Mouse (Mus musculus) embryonic facial prominence, embryonic 14.5 days (tissue): ENCODE measurements around the gene Tekt1. TPM values are rescaled to one million over a fixed set of nuclear protein-coding genes. Genes with fewer than 3 reads are reported as not detected.

Source experiments
- ATAC-seq: fragments of 200-750 bp; cut with Nextera tagmentation; 2 replicates; pipeline ENCODE4 v1.8.0; 2017; ENCODE audit warnings: low read depth, moderate number of reproducible peaks, moderate TSS enrichment
- DNase-seq: peaks from one replicate; pipeline ENCODE4 v3.0.0-alpha.2; 2015; ENCODE audit warnings: low spot score
- H3K27ac ChIP-seq: fragments of 300-500 bp; sonication (generic); replicated peaks from 2 replicates; pipeline ENCODE4 v1.5.1; 2014; ENCODE audit warnings: low read depth, mild to moderate bottlenecking, low read length, moderate library complexity
- H3K27me3 ChIP-seq: fragments of 300-500 bp; sonication (generic); replicated peaks from 2 replicates; pipeline ENCODE4 v1.6.1; 2014; ENCODE audit warnings: low read length; ENCODE audit not compliant: control insufficient read depth, insufficient read depth
- H3K36me3 ChIP-seq: fragments of 300-500 bp; sonication (generic); 2 replicates; pipeline ENCODE4 v1.6.1; 2014; ENCODE audit warnings: low read length, mixed read lengths; ENCODE audit not compliant: control insufficient read depth, insufficient read depth
- H3K4me1 ChIP-seq: fragments of 300-500 bp; sonication (generic); 2 replicates; pipeline ENCODE4 v1.6.1; 2014; ENCODE audit warnings: antibody characterized with exemption, low read length; ENCODE audit not compliant: control insufficient read depth, insufficient read depth
- H3K4me2 ChIP-seq: fragments of 300-500 bp; sonication (generic); 2 replicates; pipeline ENCODE4 v1.6.1; 2014; ENCODE audit warnings: low read depth, mild to moderate bottlenecking, low read length, moderate library complexity, mixed read lengths
- H3K4me3 ChIP-seq: fragments of 300-500 bp; sonication (generic); 2 replicates; pipeline ENCODE4 v1.5.1; 2014; ENCODE audit warnings: low read depth, mild to moderate bottlenecking, low read length
- H3K9ac ChIP-seq: fragments of 300-500 bp; sonication (generic); 2 replicates; pipeline ENCODE4 v1.6.1; 2014; ENCODE audit warnings: low read depth, mild to moderate bottlenecking, low read length, moderate library complexity, mixed read lengths
- H3K9me3 ChIP-seq: fragments of 300-500 bp; sonication (generic); 2 replicates; pipeline ENCODE4 v1.6.1; 2016; ENCODE audit warnings: low read length; ENCODE audit not compliant: control insufficient read depth
- WGBS: fragments of 180-500 bp; shearing (Covaris S2); extraction: QIAGEN DNeasy Blood & Tissue Kit; methylation state at CpG from one replicate; pipeline ENCODE4 v1.1.7; 2014; 5-methylcytosine and 5-hydroxymethylcytosine counted together
- polyA plus RNA-seq: library from polyadenylated mRNA; unstranded; fragments of >200 nt; fragmentation: Nextera tagmentation; extraction: Ambion mirVana; gene quantifications from 2 replicates; pipeline ENCODE4 v1.2.1, GENCODE M21; 2014

The Tekt1 gene
- polyA plus RNA-seq, 1 experiment from 2014 or later = 12.5 TPM

- H3K36me3 ChIP-seq = no peaks in the 10 kb centered on the region
- WGBS = 21% methylated on average over 3 of the region's 3 CpGs
- H3K4me2 ChIP-seq = no peak overlapping the region
- DNase-seq (no peak), ATAC-seq (no peak)
- peak overlapping the region; percentile 30; the same call in 1 of the 2 replicates for H3K27ac ChIP-seq
- no peak overlapping the region for H3K9ac ChIP-seq
- 0 out of 2 replicates have a peak, but pooled peaks cover 8% of the 10 kb centered on the region for H3K27me3 ChIP-seq
- peaks cover 7% of the 10 kb centered on the region; the same call in 1 of the 2 replicates for H3K4me1 ChIP-seq
- H3K4me3 ChIP-seq = no peak overlapping the region
- H3K9me3 ChIP-seq = no peaks in the 10 kb centered on the region
Measured at GRCm38 (mm10) chr11:72407081-72407480, 44.8 kb upstream of the Tekt1 start.

- peak; percentile 68 for DNase-seq
- peak overlapping the region; percentile 19; the same call in 1 of the 2 replicates for H3K4me2 ChIP-seq
- 0 out of 2 replicates have a peak, but pooled peaks cover 8% of the 10 kb centered on the region for H3K27me3 ChIP-seq
- no peak overlapping the region for H3K9ac ChIP-seq
- WGBS = 50% methylated on average over 8 of the region's 8 CpGs
- H3K4me1 ChIP-seq = peaks cover 7% of the 10 kb centered on the region; the same call in 1 of the 2 replicates
- H3K36me3 ChIP-seq = no peaks in the 10 kb centered on the region
- 0 out of 2 replicates have a peak overlapping the region, but pooled peaks have one; percentile 3 for H3K27ac ChIP-seq
- no peaks in the 10 kb centered on the region for H3K9me3 ChIP-seq
- ATAC-seq = no peak
- no peak overlapping the region for H3K4me3 ChIP-seq
Measured at GRCm38 (mm10) chr11:72406079-72406675, 43.9 kb upstream of the Tekt1 start.

- H3K4me2 ChIP-seq = peak overlapping the region; percentile 19; the same call in 1 of the 2 replicates
- H3K4me1 ChIP-seq = peaks cover 5% of the 10 kb centered on the region; the same call in 1 of the 2 replicates
- H3K36me3 ChIP-seq = no peaks in the 10 kb centered on the region
- no peak for ATAC-seq
- no peak overlapping the region for H3K9ac ChIP-seq
- 53% methylated on average over 4 of the region's 4 CpGs for WGBS
- no peaks in the 10 kb centered on the region for H3K9me3 ChIP-seq
- no peak overlapping the region for H3K4me3 ChIP-seq
- 0 out of 2 replicates have a peak, but pooled peaks cover 6% of the 10 kb centered on the region for H3K27me3 ChIP-seq
- no peak for DNase-seq
- H3K27ac ChIP-seq = 0 out of 2 replicates have a peak overlapping the region, but pooled peaks have one; percentile 3
Measured at GRCm38 (mm10) chr11:72405532-72405931, 43.3 kb upstream of the Tekt1 start.

- Histone ChIP-seq H3K27ac (no peak overlapping the region), H3K4me1 (no peaks in the 10 kb centered on the region; the same call in 1 of the 2 replicates)
- no peak for ATAC-seq
Measured at GRCm38 (mm10) chr11:72402969-72403368, 40.7 kb upstream of the Tekt1 start.

GRCm38 (mm10) chr11:72402017-72402416 lies 39.8 kb upstream of the Tekt1 start:
- WGBS = 59% methylated on average over 5 of the region's 5 CpGs
- H3K4me1 ChIP-seq = peaks cover 6% of the 10 kb centered on the region
- no peaks in the 10 kb centered on the region for H3K9me3 ChIP-seq
- H3K36me3 ChIP-seq = peaks cover 7% of the 10 kb centered on the region; the same call in 1 of the 2 replicates
- ATAC-seq (no peak), DNase-seq (no peak)
- H3K27ac ChIP-seq = no peak overlapping the region
- H3K27me3 ChIP-seq = no peaks in the 10 kb centered on the region
- H3K4me2 ChIP-seq = no peak overlapping the region
- H3K4me3 ChIP-seq = no peak overlapping the region
- no peak overlapping the region for H3K9ac ChIP-seq

More at GRCm38 (mm10) chr11:72402969-72403368, 40.7 kb upstream of the Tekt1 start:
- H3K27me3 ChIP-seq = no peaks in the 10 kb centered on the region
- no peak for DNase-seq
- H3K4me3 ChIP-seq = no peak overlapping the region
- no peaks in the 10 kb centered on the region for H3K9me3 ChIP-seq
- no peak overlapping the region for H3K4me2 ChIP-seq
- 92% methylated on average over 11 of the region's 12 CpGs for WGBS
- H3K36me3 ChIP-seq = peaks cover 7% of the 10 kb centered on the region; the same call in 1 of the 2 replicates
- H3K9ac ChIP-seq = no peak overlapping the region

- DNase-seq (no peak), ATAC-seq (no peak)
- H3K36me3 ChIP-seq = peaks cover 7% of the 10 kb centered on the region; the same call in 1 of the 2 replicates
- no peak overlapping the region for H3K4me2 ChIP-seq
- no peaks in the 10 kb centered on the region for H3K27me3 ChIP-seq
- 79% methylated on average over 12 of the region's 12 CpGs for WGBS
- H3K4me1 ChIP-seq = peaks cover 15% of the 10 kb centered on the region
- no peak overlapping the region for H3K4me3 ChIP-seq
- no peaks in the 10 kb centered on the region for H3K9me3 ChIP-seq
- H3K27ac ChIP-seq = no peak overlapping the region
- no peak overlapping the region for H3K9ac ChIP-seq
Measured at GRCm38 (mm10) chr11:72401068-72401467, 38.8 kb upstream of the Tekt1 start.

- H3K27ac ChIP-seq = no peak overlapping the region
- no peak overlapping the region for H3K4me2 ChIP-seq
- no peak overlapping the region for H3K4me3 ChIP-seq
- no peaks in the 10 kb centered on the region for H3K27me3 ChIP-seq
- ATAC-seq = no peak
- H3K9ac ChIP-seq = no peak overlapping the region
- peaks cover 7% of the 10 kb centered on the region; the same call in 1 of the 2 replicates for H3K36me3 ChIP-seq
- H3K4me1 ChIP-seq = peaks cover 32% of the 10 kb centered on the region
- DNase-seq = no peak
- WGBS = 72% methylated on average over 8 of the region's 8 CpGs
- H3K9me3 ChIP-seq = no peaks in the 10 kb centered on the region
Measured at GRCm38 (mm10) chr11:72397811-72398525, 35.7 kb upstream of the Tekt1 start.

- Histone ChIP-seq H3K9me3 (no peaks in the 10 kb centered on the region), H3K9ac (no peak overlapping the region), H3K4me2 (no peak overlapping the region), H3K4me3 (no peak overlapping the region), H3K27me3 (no peaks in the 10 kb centered on the region), H3K36me3 (peaks cover 7% of the 10 kb centered on the region; the same call in 1 of the 2 replicates), H3K27ac (peak overlapping the region; percentile 7; the same call in 1 of the 2 replicates), H3K4me1 (peaks cover 32% of the 10 kb centered on the region)
- no peak for ATAC-seq
- peak; percentile 81 for DNase-seq
- WGBS = 41% methylated on average over 10 of the region's 10 CpGs
Measured at GRCm38 (mm10) chr11:72397072-72397471, 34.8 kb upstream of the Tekt1 start.
